Mouse (Mus musculus): ENCODE data around the gene Cavin1. TPM values are rescaled to one million over a fixed set of nuclear protein-coding genes. Genes with fewer than 3 reads are reported as not detected.

The Cavin1 gene
- polyA plus RNA-seq, 1 experiment, result 0.23 TPM

- TF ChIP-seq TAL1 (IDR thresholded peaks at IDR 0.05; ENCODE audit: low read length) (no peak), GATA1 (IDR thresholded peaks at IDR 0.05; ENCODE audit: low read length) (no peak)
- peaks cover 18% of the 10 kb centered on the region for H3K4me1 ChIP-seq (ENCODE audit: control insufficient read depth)
- peaks cover 63% of the 10 kb centered on the region for H3K36me3 ChIP-seq (ENCODE audit: control insufficient read depth)
- H3K27me3 ChIP-seq (ENCODE audit: control insufficient read depth), result no peaks in the 10 kb centered on the region
- no peak overlapping the region for H3K4me3 ChIP-seq (replicated peaks)
- H3K9me3 ChIP-seq (ENCODE audit: control insufficient read depth, low read length), result peaks cover 7% of the 10 kb centered on the region
Measured at GRCm38 (mm10) chr11:100915063-100915462, 55.6 kb downstream of the Cavin1 start.

GRCm38 (mm10) chr11:100914415-100914814 is 56.3 kb downstream of the Cavin1 start:
- H3K36me3 ChIP-seq (ENCODE audit: control insufficient read depth), result peaks cover 68% of the 10 kb centered on the region
- TF ChIP-seq TAL1 (IDR thresholded peaks at IDR 0.05; ENCODE audit: low read length) (no peak), GATA1 (IDR thresholded peaks at IDR 0.05; ENCODE audit: low read length) (no peak)
- H3K27me3 ChIP-seq (ENCODE audit: control insufficient read depth), result no peaks in the 10 kb centered on the region
- peaks cover 13% of the 10 kb centered on the region; the same call in 1 of the 2 replicates for H3K4me1 ChIP-seq (ENCODE audit: control insufficient read depth)
- H3K4me3 ChIP-seq (replicated peaks), result no peak overlapping the region
- peaks cover 7% of the 10 kb centered on the region for H3K9me3 ChIP-seq (ENCODE audit: control insufficient read depth, low read length)

DNA sequence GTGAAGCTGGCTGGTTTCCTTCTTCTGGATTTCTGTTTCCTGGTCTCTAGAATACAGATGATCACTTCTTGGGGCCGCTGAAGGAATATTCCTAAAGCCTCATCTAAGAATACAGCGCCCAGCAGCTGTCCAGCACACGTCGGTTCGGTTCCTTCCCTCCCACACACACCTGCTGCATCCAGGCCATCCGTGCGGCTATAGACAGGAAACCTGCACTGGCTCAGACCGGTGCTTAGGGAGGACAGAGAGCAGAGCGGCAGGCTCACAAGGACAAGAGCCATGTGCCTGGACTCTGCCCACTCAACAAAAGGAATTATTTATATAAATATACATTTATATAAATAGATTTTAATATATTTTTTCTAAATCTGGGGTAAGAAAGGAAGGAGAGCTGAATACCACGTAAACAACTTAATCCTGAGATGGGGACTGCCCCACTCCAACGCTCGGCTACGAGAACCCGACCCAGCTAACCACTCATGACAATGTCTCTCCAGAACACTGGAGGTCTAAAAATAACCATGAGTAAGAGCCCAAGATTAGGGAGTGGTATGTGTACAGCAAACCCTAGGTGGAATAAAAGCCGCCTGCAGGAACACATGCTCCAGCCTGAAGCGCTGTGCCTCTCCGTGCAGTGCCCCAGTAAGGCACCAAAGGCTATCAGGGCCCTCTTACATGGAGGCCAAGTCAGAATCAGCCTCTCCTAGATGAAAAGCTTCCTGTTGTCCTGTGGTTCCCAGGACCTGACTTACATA is 58.1 kb downstream of the Cavin1 start:
- Histone ChIP-seq H3K27me3 (ENCODE audit: control insufficient read depth) (no peaks in the 10 kb centered on the region), H3K4me3 (replicated peaks) (no peak overlapping the region), H3K9me3 (ENCODE audit: control insufficient read depth, low read length) (peaks cover 7% of the 10 kb centered on the region), H3K36me3 (ENCODE audit: control insufficient read depth) (peaks cover 68% of the 10 kb centered on the region), H3K4me1 (ENCODE audit: control insufficient read depth) (peaks cover 9% of the 10 kb centered on the region; the same call in 1 of the 2 replicates)
- TF ChIP-seq TAL1 (IDR thresholded peaks at IDR 0.05; ENCODE audit: low read length) (no peak), GATA1 (IDR thresholded peaks at IDR 0.05; ENCODE audit: low read length) (no peak)

- Histone ChIP-seq H3K27me3 (ENCODE audit: control insufficient read depth) (no peaks in the 10 kb centered on the region), H3K36me3 (ENCODE audit: control insufficient read depth) (peaks cover 73% of the 10 kb centered on the region)
Measured at GRCm38 (mm10) chr11:100908567-100908966, 62.1 kb downstream of the Cavin1 start.

GRCm38 (mm10) chr11:100908112-100908511 is 62.6 kb downstream of the Cavin1 start:
- peaks cover 20% of the 10 kb centered on the region for H3K4me1 ChIP-seq (ENCODE audit: control insufficient read depth)
- H3K36me3 ChIP-seq (ENCODE audit: control insufficient read depth), result peaks cover 77% of the 10 kb centered on the region
- no peak for TF ChIP-seq GATA1 (IDR thresholded peaks at IDR 0.05; ENCODE audit: low read length)
- no peak overlapping the region for H3K4me3 ChIP-seq (replicated peaks)
- no peaks in the 10 kb centered on the region for H3K9me3 ChIP-seq (ENCODE audit: control insufficient read depth, low read length)
- H3K27me3 ChIP-seq (ENCODE audit: control insufficient read depth), result no peaks in the 10 kb centered on the region

More at GRCm38 (mm10) chr11:100908567-100908966, 62.1 kb downstream of the Cavin1 start:
- TF ChIP-seq GATA1 (IDR thresholded peaks at IDR 0.05; ENCODE audit: low read length) (no peak), TAL1 (IDR thresholded peaks at IDR 0.05; ENCODE audit: low read length) (no peak)
- Histone ChIP-seq H3K4me3 (replicated peaks) (no peak overlapping the region), H3K9me3 (ENCODE audit: control insufficient read depth, low read length) (no peaks in the 10 kb centered on the region), H3K4me1 (ENCODE audit: control insufficient read depth) (peaks cover 22% of the 10 kb centered on the region)

- TF ChIP-seq TAL1 (IDR thresholded peaks at IDR 0.05; ENCODE audit: low read length) (no peak), GATA1 (IDR thresholded peaks at IDR 0.05; ENCODE audit: low read length) (no peak)
- H3K4me3 ChIP-seq (replicated peaks), result no peak overlapping the region
- no peaks in the 10 kb centered on the region for H3K9me3 ChIP-seq (ENCODE audit: control insufficient read depth, low read length)
- peaks cover 18% of the 10 kb centered on the region for H3K4me1 ChIP-seq (ENCODE audit: control insufficient read depth)
- H3K36me3 ChIP-seq (ENCODE audit: control insufficient read depth), result peaks cover 84% of the 10 kb centered on the region
- H3K27me3 ChIP-seq (ENCODE audit: control insufficient read depth), result no peaks in the 10 kb centered on the region
Measured at GRCm38 (mm10) chr11:100906885-100907284, 63.8 kb downstream of the Cavin1 start.

Other genes starting within 250 kb of the Cavin1 start
- 80.2 and 82.1 TPM in 2 replicates for gene Rab5c, start 232.7 kb downstream of the Cavin1 start, polyA plus RNA-seq (2012)
- gene Kcnh4, start 210.9 kb downstream of the Cavin1 start, polyA plus RNA-seq (2012), result not detected in 2 replicates
- not detected in 2 replicates for gene Hcrt, start 208.0 kb downstream of the Cavin1 start, polyA plus RNA-seq (2012)
- 0.20 and 0.58 TPM in 2 replicates for gene Ghdc, start 199.9 kb downstream of the Cavin1 start, polyA plus RNA-seq (2012)
- 0.67 and 0.90 TPM in 2 replicates for gene Stat5b, start 120.2 kb downstream of the Cavin1 start, polyA plus RNA-seq (2012)
- 0.17 and 0.25 TPM in 2 replicates for gene Stat5a, start 111.5 kb downstream of the Cavin1 start, polyA plus RNA-seq (2012)
- 0.96 and 1.2 TPM in 2 replicates for gene Stat3, start 31.3 kb downstream of the Cavin1 start, polyA plus RNA-seq (2012)
- gene Atp6v0a1, start 38.6 kb upstream of the Cavin1 start, polyA plus RNA-seq (2012), result 14.0 and 15.4 TPM in 2 replicates
- 0.05 and 0.14 TPM in 2 replicates for gene Naglu, start 99.1 kb upstream of the Cavin1 start, polyA plus RNA-seq (2012)
- gene Hsd17b1, start 107.5 kb upstream of the Cavin1 start, polyA plus RNA-seq (2012), result 0.04 and 0.06 TPM in 2 replicates
- 0.65 and 0.87 TPM in 2 replicates for gene Coasy, start 111.7 kb upstream of the Cavin1 start, polyA plus RNA-seq (2012)
- 1.4 and 1.7 TPM in 2 replicates for gene Mlx, start 116.4 kb upstream of the Cavin1 start, polyA plus RNA-seq (2012)
- gene Psmc3ip, start 124.5 kb upstream of the Cavin1 start, polyA plus RNA-seq (2012), result 3.9 and 5.2 TPM in 2 replicates
- gene Retreg3, start 149.0 kb upstream of the Cavin1 start, polyA plus RNA-seq (2012), result 1.6 and 1.7 TPM in 2 replicates
- gene Tubg1, start 149.1 kb upstream of the Cavin1 start, polyA plus RNA-seq (2012), result 22.0 and 23.7 TPM in 2 replicates
- gene Tubg2, start 185.0 kb upstream of the Cavin1 start, polyA plus RNA-seq (2012), result not detected in 2 replicates
- 0.01 TPM in 1 of 2 replicates, not detected in the other for gene Cntnap1, start 199.6 kb upstream of the Cavin1 start, polyA plus RNA-seq (2012)
- 0.15 and 0.21 TPM in 2 replicates for gene Plekhh3, start 200.5 kb upstream of the Cavin1 start, polyA plus RNA-seq (2012)
- gene Ccr10, start 204.6 kb upstream of the Cavin1 start, polyA plus RNA-seq (2012), result 0.02 TPM in 1 of 2 replicates, not detected in the other

Data from erythroblast, embryonic 14.5 days (primary cell).